ENCODE assay signal across 8 mouse cellular contexts in genomic region chrX:37144954-37145353, GRCm38 (mm10). TPM values are rescaled to one million over a fixed set of nuclear protein-coding genes. Genes with fewer than 3 reads are reported as not detected.
DNase-seq lines count a peak whose midpoint lies in the region; ATAC-seq lines count a peak whose summit lies in the region.

No protein-coding gene starts in this region.

- no peak overlapping the region for H3K4me2 ChIP-seq in forebrain, embryonic 14.5 days (ENCODE audit: low read length)
- H3K4me2 ChIP-seq in forebrain, embryonic 12.5 days: no peak overlapping the region
- H3K4me2 ChIP-seq in liver, embryonic 11.5 days: no peak overlapping the region

- H3K9ac ChIP-seq in forebrain, embryonic 14.5 days (ENCODE audit: low read length): no peak overlapping the region
- no peak overlapping the region for H3K9ac ChIP-seq in forebrain, embryonic 12.5 days
- no peak overlapping the region for H3K9ac ChIP-seq in liver, embryonic 11.5 days (ENCODE audit: low read depth, low read length)

- intact Hi-C loops in gastrocnemius, postnatal 14 days (cut with DNase I; ENCODE audit: low total_unique reads): no loop called here

- no peak for ATAC-seq in forebrain, embryonic 14.5 days
- ATAC-seq in forebrain, embryonic 12.5 days (ENCODE audit: low FRiP score): no peak
- ATAC-seq in liver, embryonic 11.5 days (replicated peaks; ENCODE audit: low FRiP score): peak; percentile 63

- peak; percentile 32 for DNase-seq in forebrain, embryonic 14.5 days (ENCODE audit: low spot score)
- peak; percentile 11 for DNase-seq in urinary bladder, postnatal 14 days (ENCODE audit: low spot score)
- DNase-seq in urinary bladder, postnatal 25 days (ENCODE audit: low spot score): no peak
- DNase-seq in liver, embryonic 11.5 days (ENCODE audit: low spot score): no peak
- peak; percentile 68 for DNase-seq in thymus, postnatal 4 days
- DNase-seq in gastrocnemius, adult 18-20 months (ENCODE audit: low spot score): no peak
- DNase-seq in gastrocnemius, postnatal 14 days: no peak

- peaks cover 13% of the 10 kb centered on the region for H3K36me3 ChIP-seq in forebrain, embryonic 14.5 days (ENCODE audit: control insufficient read depth, insufficient read depth, low read length)
- H3K36me3 ChIP-seq in forebrain, embryonic 12.5 days (replicated peaks): peaks cover 13% of the 10 kb centered on the region
- peaks cover 2% of the 10 kb centered on the region; the same call in 1 of the 2 replicates for H3K36me3 ChIP-seq in liver, embryonic 11.5 days (ENCODE audit: control insufficient read depth, insufficient read depth, low read length)

- no peak overlapping the region for H3K27ac ChIP-seq in forebrain, embryonic 14.5 days (ENCODE audit: low read depth, low read length)
- no peak overlapping the region for H3K27ac ChIP-seq in forebrain, embryonic 12.5 days
- H3K27ac ChIP-seq in liver, embryonic 11.5 days (ENCODE audit: low read depth, low read length): no peak overlapping the region

- H3K4me1 ChIP-seq in forebrain, embryonic 14.5 days (ENCODE audit: control insufficient read depth, insufficient read depth, low read length): no peaks in the 10 kb centered on the region
- no peaks in the 10 kb centered on the region for H3K4me1 ChIP-seq in forebrain, embryonic 12.5 days
- H3K4me1 ChIP-seq in liver, embryonic 11.5 days (replicated peaks; ENCODE audit: control insufficient read depth, insufficient read depth, low read length): no peaks in the 10 kb centered on the region

- WGBS in forebrain, embryonic 14.5 days: 93% methylated on average over 2 of the region's 2 CpGs
- 90% methylated on average over 2 of the region's 2 CpGs for WGBS in forebrain, embryonic 12.5 days
- 90% methylated on average over 2 of the region's 2 CpGs for WGBS in liver, embryonic 11.5 days

- no peaks in the 10 kb centered on the region for H3K9me3 ChIP-seq in forebrain, embryonic 14.5 days (replicated peaks; ENCODE audit: control insufficient read depth, low read length)
- no peaks in the 10 kb centered on the region for H3K9me3 ChIP-seq in forebrain, embryonic 12.5 days
- H3K9me3 ChIP-seq in liver, embryonic 11.5 days (ENCODE audit: control insufficient read depth, low read length): no peaks in the 10 kb centered on the region

- H3K27me3 ChIP-seq in forebrain, embryonic 14.5 days (replicated peaks; ENCODE audit: control insufficient read depth, insufficient read depth, low read length): no peaks in the 10 kb centered on the region
- H3K27me3 ChIP-seq in forebrain, embryonic 12.5 days: no peaks in the 10 kb centered on the region
- H3K27me3 ChIP-seq in liver, embryonic 11.5 days (replicated peaks; ENCODE audit: control insufficient read depth, insufficient read depth, low read length): no peaks in the 10 kb centered on the region

- no peak overlapping the region for H3K4me3 ChIP-seq in forebrain, embryonic 14.5 days (ENCODE audit: low read depth, low read length)
- no peak overlapping the region for H3K4me3 ChIP-seq in forebrain, embryonic 12.5 days (replicated peaks)
- no peak overlapping the region for H3K4me3 ChIP-seq in liver, embryonic 11.5 days (ENCODE audit: low read depth, low read length)

RNA-seq across cellular contexts. Expression of gene Nkap, which starts 18.4 kb away (rescaled TPM):
- polyA plus RNA-seq in forebrain, embryonic 14.5 days (2014; fragmentation: Nextera tagmentation; extraction: Ambion mirVana): 13.6 and 17.1 TPM in 2 replicates
- 25.5 and 27.2 TPM in 2 replicates for polyA plus RNA-seq in forebrain, embryonic 12.5 days (2016; fragmentation: Nextera tagmentation; extraction: Ambion mirVana)
- polyA plus RNA-seq in liver, embryonic 11.5 days (2014; fragmentation: Nextera tagmentation; extraction: Ambion mirVana): 19.0 and 19.9 TPM in 2 replicates
- 1 to 10 TPM; 8.6 TPM for total RNA-seq in gastrocnemius, adult 18-20 months (2021)
- 1 to 10 TPM; 6.6 to 7.2 TPM for total RNA-seq in gastrocnemius, postnatal 14 days (2021)

RNA-seq across cellular contexts. Expression of gene Akap14, which starts 23.7 kb away (rescaled TPM):
- 0.36 TPM in 1 of 2 replicates, not detected in the other for polyA plus RNA-seq in forebrain, embryonic 14.5 days (2014; fragmentation: Nextera tagmentation; extraction: Ambion mirVana)
- polyA plus RNA-seq in forebrain, embryonic 12.5 days (2016; fragmentation: Nextera tagmentation; extraction: Ambion mirVana): 0.14 and 0.24 TPM in 2 replicates
- polyA plus RNA-seq in liver, embryonic 11.5 days (2014; fragmentation: Nextera tagmentation; extraction: Ambion mirVana): 0.10 TPM in 1 of 2 replicates, not detected in the other
- total RNA-seq in gastrocnemius, adult 18-20 months (2021): not detected
- total RNA-seq in gastrocnemius, postnatal 14 days (2021): not detected

RNA-seq across cellular contexts. Expression of gene Upf3b, which starts 34.8 kb away (rescaled TPM):
- 20.2 and 20.7 TPM in 2 replicates for polyA plus RNA-seq in forebrain, embryonic 14.5 days (2014; fragmentation: Nextera tagmentation; extraction: Ambion mirVana)
- polyA plus RNA-seq in forebrain, embryonic 12.5 days (2016; fragmentation: Nextera tagmentation; extraction: Ambion mirVana): 29.7 and 30.1 TPM in 2 replicates
- polyA plus RNA-seq in liver, embryonic 11.5 days (2014; fragmentation: Nextera tagmentation; extraction: Ambion mirVana): 16.1 and 20.9 TPM in 2 replicates
- total RNA-seq in gastrocnemius, adult 18-20 months (2021): 10 to 100 TPM in 1 of 2 experiments, 1 to 10 TPM in 1; 9.7 to 10.5 TPM
- 1 to 10 TPM; 8.5 to 9.4 TPM for total RNA-seq in gastrocnemius, postnatal 14 days (2021)

RNA-seq across cellular contexts. Expression of gene Ndufa1, which starts 46.0 kb away (rescaled TPM):
- polyA plus RNA-seq in forebrain, embryonic 14.5 days (2014; fragmentation: Nextera tagmentation; extraction: Ambion mirVana): 485 and 642 TPM in 2 replicates
- 362 and 392 TPM in 2 replicates for polyA plus RNA-seq in forebrain, embryonic 12.5 days (2016; fragmentation: Nextera tagmentation; extraction: Ambion mirVana)
- polyA plus RNA-seq in liver, embryonic 11.5 days (2014; fragmentation: Nextera tagmentation; extraction: Ambion mirVana): 321 and 361 TPM in 2 replicates
- total RNA-seq in gastrocnemius, adult 18-20 months (2021): 100 to 1,000 TPM; 378 to 379 TPM
- 100 to 1,000 TPM; 346 to 390 TPM for total RNA-seq in gastrocnemius, postnatal 14 days (2021)

RNA-seq across cellular contexts. Expression of gene Rnf113a1, which starts 46.1 kb away (rescaled TPM):
- 13.9 and 15.3 TPM in 2 replicates for polyA plus RNA-seq in forebrain, embryonic 14.5 days (2014; fragmentation: Nextera tagmentation; extraction: Ambion mirVana)
- 14.4 and 15.3 TPM in 2 replicates for polyA plus RNA-seq in forebrain, embryonic 12.5 days (2016; fragmentation: Nextera tagmentation; extraction: Ambion mirVana)
- 8.9 and 9.4 TPM in 2 replicates for polyA plus RNA-seq in liver, embryonic 11.5 days (2014; fragmentation: Nextera tagmentation; extraction: Ambion mirVana)
- 1 to 10 TPM; 2.2 to 2.4 TPM for total RNA-seq in gastrocnemius, adult 18-20 months (2021)
- total RNA-seq in gastrocnemius, postnatal 14 days (2021): 1 to 10 TPM; 1.8 to 2.4 TPM

Comparison
In these comparisons a context has a peak if more than half of its experiments do, and no peak if none do; other contexts are left out.
1. DNase-seq: peak in forebrain, embryonic 14.5 days (single experiment), urinary bladder, postnatal 14 days (single experiment) and thymus, postnatal 4 days (single experiment); none in urinary bladder, postnatal 25 days (single experiment), liver, embryonic 11.5 days (single experiment), gastrocnemius, adult 18-20 months (single experiment) and gastrocnemius, postnatal 14 days (single experiment).